Mouse (Mus musculus) MEL (cell line): ENCODE measurements around the gene Rsph10b.

ENCODE experiments used
- CTCF ChIP-seq, 3 experiments: IDR thresholded peaks in 2 of 3; conservative IDR thresholded peaks in 1 of 3; 2 replicates each; pipeline ENCODE4 v1.5.1; 2011 to 2012; ENCODE audit warnings: low read length in 3 of 3, low read depth in 2 of 3, mild to moderate bottlenecking in 2 of 3, improper control_type of control experiment in 1 of 3, inconsistent platforms in 1 of 3, mixed read lengths in 1 of 3, moderate library complexity in 1 of 3; ENCODE audit not compliant: control insufficient read depth in 1 of 3, insufficient read depth in 1 of 3, poor library complexity in 1 of 3, severe bottlenecking in 1 of 3
- ELF1 ChIP-seq: IDR thresholded peaks from 2 replicates; pipeline ENCODE4 v1.6.1; 2014; ENCODE audit warnings: low read depth, mild to moderate bottlenecking, inconsistent platforms, low read length, improper control_type of control experiment, moderate library complexity
- EP300 ChIP-seq, 2 experiments: IDR thresholded peaks; 2 replicates each; pipeline ENCODE4 v1.6.1; 2011; ENCODE audit warnings: improper control_type of control experiment in 2 of 2, low read length in 2 of 2, low read depth in 1 of 2, mild to moderate bottlenecking in 1 of 2
- ETS1 ChIP-seq: IDR thresholded peaks from 2 replicates; pipeline ENCODE4 v1.6.1; 2012; ENCODE audit warnings: low read depth, mild to moderate bottlenecking, inconsistent platforms, low read length, improper control_type of control experiment, moderate library complexity
- GATA1 ChIP-seq: IDR thresholded peaks from 2 replicates; pipeline ENCODE4 v1.6.1; 2011; ENCODE audit warnings: low read depth, low read length, improper control_type of control experiment
- MAX ChIP-seq: IDR thresholded peaks from 2 replicates; pipeline ENCODE4 v1.6.1; 2011; ENCODE audit warnings: low read length, improper control_type of control experiment
- MYC ChIP-seq: IDR thresholded peaks from 2 replicates; pipeline ENCODE4 v1.6.1; 2011; ENCODE audit warnings: low read depth, mild to moderate bottlenecking, low read length, improper control_type of control experiment, moderate library complexity
- NRF1 ChIP-seq: IDR thresholded peaks from 2 replicates; pipeline ENCODE4 v1.6.1; 2014; ENCODE audit warnings: low read depth, mild to moderate bottlenecking, inconsistent platforms, low read length, improper control_type of control experiment, moderate library complexity; ENCODE audit not compliant: poor library complexity, insufficient read depth, severe bottlenecking
- POLR2A ChIP-seq, 2 experiments: IDR thresholded peaks; 2 replicates each; pipeline ENCODE4 v1.6.1; 2011 to 2012; ENCODE audit warnings: low read length in 2 of 2, mild to moderate bottlenecking in 2 of 2, control low read depth in 1 of 2, improper control_type of control experiment in 1 of 2, low read depth in 1 of 2, moderate library complexity in 1 of 2; ENCODE audit not compliant: control insufficient read depth in 1 of 2, insufficient read depth in 1 of 2, poor library complexity in 1 of 2
- TCF12 ChIP-seq: IDR thresholded peaks from 2 replicates; pipeline ENCODE4 v1.6.1; 2014; ENCODE audit warnings: low read depth, mild to moderate bottlenecking, inconsistent platforms, low read length, improper control_type of control experiment, moderate library complexity
- USF2 ChIP-seq, 2 experiments: IDR thresholded peaks; 2 replicates each; pipeline ENCODE4 v1.6.1; 2011 to 2012; ENCODE audit warnings: improper control_type of control experiment in 2 of 2, low read length in 2 of 2, borderline replicate concordance in 1 of 2, inconsistent platforms in 1 of 2, low read depth in 1 of 2, mild to moderate bottlenecking in 1 of 2; ENCODE audit not compliant: insufficient read depth in 1 of 2
- ZKSCAN1 ChIP-seq: IDR thresholded peaks from 2 replicates; pipeline ENCODE4 v1.6.1; 2012; ENCODE audit warnings: low read depth, mild to moderate bottlenecking, inconsistent platforms, low read length, improper control_type of control experiment, moderate library complexity
- ZMIZ1 ChIP-seq: IDR thresholded peaks from 2 replicates; pipeline ENCODE4 v1.6.1; 2012; ENCODE audit warnings: low read depth, mild to moderate bottlenecking, inconsistent platforms, low read length, improper control_type of control experiment, moderate library complexity
- ZNF384 ChIP-seq: IDR thresholded peaks from 2 replicates; pipeline ENCODE4 v1.6.1; 2012; ENCODE audit warnings: low read depth, mild to moderate bottlenecking, inconsistent platforms, low read length, improper control_type of control experiment

- TF ChIP-seq ZKSCAN1 (no peak), POLR2A (IDR thresholded peaks at IDR 0.05; ENCODE audit: control insufficient read depth in 1 of 2, insufficient read depth in 1 of 2, low read depth in 1 of 2, low read length in 2 of 2, poor library complexity in 1 of 2) (no peak), TCF12 (no peak), CTCF (IDR thresholded peaks at IDR 0.05 in 2 of 3, conservative IDR thresholded peaks at IDR 0.05 in 1 of 3; ENCODE audit: control insufficient read depth in 1 of 3, insufficient read depth in 1 of 3, low read depth in 2 of 3, low read length in 3 of 3, poor library complexity in 1 of 3, severe bottlenecking in 1 of 3) (no peak), GATA1 (no peak), MAX (no peak), EP300 (IDR thresholded peaks at IDR 0.05; ENCODE audit: low read depth in 1 of 2, low read length in 2 of 2) (no peak), NRF1 (no peak), ELF1 (no peak), MYC (no peak), USF2 (IDR thresholded peaks at IDR 0.05; ENCODE audit: borderline replicate concordance in 1 of 2, insufficient read depth in 1 of 2, low read depth in 1 of 2, low read length in 2 of 2) (no peak), ZMIZ1 (no peak), ZNF384 (no peak), ETS1 (no peak)
Measured at GRCm38 (mm10) chr5:143965586-143966345, 32.9 kb downstream of the Rsph10b start.
